Mouse (Mus musculus) left cerebral cortex, postnatal 10 days (tissue): ENCODE results near the gene Ear10. TPM values are rescaled to one million over a fixed set of nuclear protein-coding genes. Genes with fewer than 3 reads are reported as not detected.
"Not testable (repeated sequence)": the region's sequence is repeated elsewhere in the genome, so short reads cannot be mapped to it uniquely, and the experiment has no call there.

Experiments
- DNase-seq, 2 experiments: peaks; one replicate each; pipeline ENCODE4 v3.0.0; 2021 to 2022; ENCODE audit warnings: low spot score in 2 of 2, mixed read lengths in 1 of 2; ENCODE audit errors: extremely low spot score in 1 of 2
- intact Hi-C: fragments of 180-260 bp; cut with DNase I; formaldehyde crosslinking; loops from one replicate; pipeline ENCODE4 v1.15.1; 2025
- total RNA-seq, 2 experiments: library from RNA; stranded (reverse); gene quantifications; 2 replicates each; pipeline ENCODE4 v1.2.3; 2021

Gene Ear10
- not detected for total RNA-seq

GRCm38 (mm10) chr14:43923459-43923858, at the start of gene Ear10:
TSS of gene Ear10 (minus strand) at chr14:43923559.
- DNase-seq, intact Hi-C loops: not testable (repeated sequence)

DNA sequence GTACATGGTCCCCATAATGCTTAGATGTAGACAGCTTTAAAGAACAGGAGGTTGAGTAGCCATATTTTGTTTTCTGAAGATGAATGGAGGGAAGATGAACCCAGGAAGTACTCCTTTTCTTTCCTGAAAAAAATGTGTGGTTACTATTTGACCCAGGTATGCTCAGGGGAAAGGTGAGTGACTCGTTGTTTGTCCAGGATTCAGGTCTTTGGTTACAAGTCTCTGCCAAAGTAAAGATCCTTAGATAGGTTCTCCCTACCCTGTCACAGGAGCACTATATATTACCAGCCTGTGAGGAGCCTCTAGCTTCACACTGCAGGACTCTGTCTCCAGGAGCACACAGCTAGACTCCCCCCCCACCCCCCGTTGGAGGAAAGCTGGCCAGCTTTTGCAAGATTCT, 33.4 kb upstream of the Ear10 start, which contains the start of gene Ang5:
Gene Ang5, plus strand, starts transcription at position 301 of the 400 bp plus-strand sequence.
- DNase-seq, intact Hi-C loops: not testable (repeated sequence)

GRCm38 (mm10) chr14:43955074-43955473, 31.7 kb upstream of the Ear10 start:
- DNase-seq, intact Hi-C loops: not testable (repeated sequence)

DNA sequence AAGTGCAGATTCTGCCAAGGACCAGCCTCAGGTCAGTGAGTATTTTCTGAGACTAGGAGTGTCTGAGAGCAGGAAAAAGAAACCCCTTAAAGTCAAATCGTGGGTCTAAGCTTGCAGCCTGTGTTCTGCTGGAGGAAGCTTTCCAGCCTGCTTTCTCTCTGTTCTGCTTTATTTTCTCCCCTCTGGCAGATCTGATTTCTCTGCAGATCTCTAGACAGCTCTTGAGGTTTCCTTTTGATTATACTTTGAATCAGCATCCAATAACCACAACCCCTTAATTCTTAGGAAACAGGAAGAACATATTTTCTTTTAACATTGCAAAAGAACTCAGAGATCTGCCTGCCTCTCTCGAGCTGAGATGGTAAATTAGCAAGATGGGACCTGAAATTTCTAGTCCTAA, 30.0 kb upstream of the Ear10 start:
- intact Hi-C loops, DNase-seq: not testable (repeated sequence)

GRCm38 (mm10) chr14:43933399-43933798, 10.0 kb upstream of the Ear10 start:
- DNase-seq, intact Hi-C loops: not testable (repeated sequence)

DNA sequence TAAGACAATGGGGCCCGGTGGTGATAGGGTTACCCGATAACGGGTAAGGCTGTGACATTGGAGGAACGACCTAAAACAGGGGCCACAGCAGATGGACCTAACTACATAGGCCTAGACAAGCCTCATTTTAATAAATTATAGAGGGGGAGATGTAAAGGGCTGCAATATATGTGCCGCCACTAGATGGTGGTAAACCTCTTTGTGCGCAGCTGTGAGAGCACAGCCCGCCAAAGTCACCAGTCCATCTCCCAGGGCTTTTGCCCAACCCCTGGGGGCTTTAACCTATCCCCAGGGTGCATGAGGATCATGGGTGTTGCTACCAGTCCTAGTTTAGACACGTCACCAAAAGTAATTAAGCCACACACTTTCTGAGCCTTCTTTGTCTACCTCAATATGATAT, 9.6 kb upstream of the Ear10 start:
- peak; percentile 3 to 26 for DNase-seq
- intact Hi-C loops, result not testable (repeated sequence)

GRCm38 (mm10) chr14:43925404-43925950, 2.1 kb upstream of the Ear10 start:
- intact Hi-C loops, result not testable (repeated sequence)

DNA sequence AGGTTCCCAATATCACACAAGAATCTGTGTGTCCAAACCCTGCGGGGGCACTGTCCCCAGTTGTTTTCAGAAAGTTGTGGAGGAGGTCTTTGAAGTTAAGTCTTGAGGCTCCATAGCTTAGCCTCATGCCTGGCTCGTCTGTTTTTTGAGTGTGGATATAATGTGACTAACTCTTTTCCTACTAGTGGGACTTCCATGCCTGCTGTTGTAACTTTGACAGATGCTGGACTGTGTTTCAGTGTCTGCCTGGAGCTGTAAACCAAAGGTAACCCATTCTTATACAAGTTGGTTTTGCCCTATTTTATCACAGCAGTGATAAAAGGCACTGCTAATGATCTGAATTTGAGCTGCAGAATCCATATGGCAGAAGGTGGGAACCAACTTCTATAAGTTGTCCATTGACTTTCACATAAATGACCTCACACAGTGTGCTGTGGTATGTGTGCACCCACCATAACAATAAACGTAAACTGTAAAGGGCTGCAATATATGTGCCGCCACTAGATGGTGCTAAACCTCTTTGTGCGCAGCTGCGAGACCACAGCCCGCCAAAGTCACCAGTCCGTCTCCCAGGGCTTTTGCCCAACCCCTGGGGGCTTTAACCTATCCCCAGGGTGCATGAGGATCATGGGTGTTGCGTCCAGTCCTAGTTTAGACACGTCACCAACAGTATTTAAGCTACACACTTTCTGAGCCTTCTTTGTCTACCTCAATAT, 1.5 kb upstream of the Ear10 start, which contains the start of gene Gm8113:
Gene Gm8113, plus strand, starts transcription at position 703 of the 716 bp plus-strand sequence.
- peak; percentile 13 to 56 for DNase-seq
- intact Hi-C loops, result not testable (repeated sequence)

More at GRCm38 (mm10) chr14:43925404-43925950, 2.1 kb upstream of the Ear10 start:
- DNase-seq, result not testable (repeated sequence)

DNA sequence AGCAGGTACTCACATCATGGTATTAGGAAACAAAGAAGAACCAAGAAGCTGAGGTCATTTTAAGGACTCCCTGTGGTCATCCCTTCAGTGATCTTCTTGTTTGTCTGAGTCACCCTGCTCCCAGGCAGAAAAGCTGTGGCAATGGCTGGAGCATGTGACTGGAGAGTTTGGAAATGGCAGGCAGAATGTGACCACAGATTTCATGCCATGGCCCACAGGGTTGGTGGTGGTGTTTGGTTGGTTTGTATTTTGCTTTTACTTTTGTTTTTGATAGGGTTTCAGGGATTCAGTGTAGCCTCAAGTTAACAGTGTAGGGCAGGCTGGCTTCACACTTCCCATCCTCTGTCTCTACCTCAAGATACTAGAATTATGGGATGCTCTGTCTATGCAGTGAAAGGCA, 5.1 kb downstream of the Ear10 start:
- DNase-seq, intact Hi-C loops: not testable (repeated sequence)

DNA sequence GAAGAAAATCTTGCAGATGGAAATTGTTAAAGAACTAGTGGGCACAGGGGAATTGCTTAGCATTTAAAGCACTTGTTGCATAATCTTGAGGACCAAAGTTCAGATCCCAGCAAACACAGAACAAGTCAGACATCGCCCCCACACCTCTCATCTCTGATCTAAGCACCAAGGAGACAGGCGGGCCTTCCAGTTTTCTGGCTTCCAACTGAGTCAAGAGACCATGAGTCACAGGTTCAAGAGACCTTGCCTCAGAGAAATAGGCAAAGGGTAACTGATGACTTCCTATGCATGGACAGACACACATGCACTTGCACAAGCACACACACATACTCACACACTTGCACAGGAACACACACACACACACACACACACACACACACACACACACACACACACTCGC, 24.8 kb downstream of the Ear10 start:
- intact Hi-C loops, DNase-seq: not testable (repeated sequence)

GRCm38 (mm10) chr14:43895357-43895756, 28.0 kb downstream of the Ear10 start:
- intact Hi-C loops, DNase-seq: not testable (repeated sequence)

- intact Hi-C loops, DNase-seq: not testable (repeated sequence)
These were observed 32.1 kb downstream of the Ear10 start for GRCm38 (mm10) chr14:43891288-43891687.

GRCm38 (mm10) chr14:43886235-43886634, 37.1 kb downstream of the Ear10 start:
- intact Hi-C loops, DNase-seq: not testable (repeated sequence)

- DNase-seq, result not testable (repeated sequence)
These were observed 43.3 kb downstream of the Ear10 start for GRCm38 (mm10) chr14:43879966-43880545.

DNA sequence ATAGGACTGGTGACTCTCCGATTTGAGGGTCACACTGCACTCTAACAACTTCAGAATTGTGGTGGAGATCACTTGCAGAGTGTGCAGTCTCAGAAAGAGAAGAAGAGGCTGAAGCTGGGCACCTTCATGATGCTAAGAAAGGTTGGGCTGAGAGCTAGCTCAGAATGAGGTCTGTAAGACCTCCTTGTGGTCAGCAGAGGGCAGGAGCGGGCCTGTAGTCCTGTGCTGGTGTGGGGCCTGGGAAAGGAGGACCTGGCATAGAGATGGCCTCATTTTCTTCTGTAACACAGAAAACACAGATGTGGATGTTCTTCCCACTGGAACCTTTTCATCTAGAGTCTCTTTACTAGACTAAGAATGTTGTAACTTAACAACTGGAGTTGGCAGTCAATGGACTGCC, 45.6 kb downstream of the Ear10 start:
- DNase-seq, intact Hi-C loops: not testable (repeated sequence)

More at GRCm38 (mm10) chr14:43879966-43880545, 43.3 kb downstream of the Ear10 start:
- intact Hi-C loops, result not testable (repeated sequence)

DNA sequence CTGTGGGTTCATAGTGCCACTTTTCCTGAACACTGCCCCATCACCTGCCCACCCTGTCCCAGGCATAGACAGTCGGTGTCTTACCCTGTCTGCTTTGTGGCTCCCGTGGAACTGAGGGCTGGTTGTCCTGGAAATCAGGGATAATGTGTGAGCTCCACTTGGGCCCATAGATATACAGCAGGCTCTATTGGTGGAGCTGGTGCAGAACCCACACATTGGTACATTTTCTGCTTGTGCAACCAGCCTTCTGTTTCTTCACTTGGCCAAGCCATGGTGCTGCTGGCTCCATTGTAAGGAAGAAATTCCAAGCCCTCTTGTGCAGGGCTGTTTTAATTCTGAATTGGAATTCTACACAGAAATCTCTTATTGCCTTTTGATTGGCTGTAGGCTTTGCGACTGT, 47.9 kb downstream of the Ear10 start, which contains the start of gene Ear1:
Gene Ear1, minus strand, starts transcription at position 101 of the 400 bp plus-strand sequence.
- DNase-seq, intact Hi-C loops: not testable (repeated sequence)

- DNase-seq, intact Hi-C loops: not testable (repeated sequence)
These were observed 48.5 kb downstream of the Ear10 start for GRCm38 (mm10) chr14:43874862-43875261.
